Mouse (Mus musculus): Measurements from ENCODE around the gene Plod1.

DNA sequence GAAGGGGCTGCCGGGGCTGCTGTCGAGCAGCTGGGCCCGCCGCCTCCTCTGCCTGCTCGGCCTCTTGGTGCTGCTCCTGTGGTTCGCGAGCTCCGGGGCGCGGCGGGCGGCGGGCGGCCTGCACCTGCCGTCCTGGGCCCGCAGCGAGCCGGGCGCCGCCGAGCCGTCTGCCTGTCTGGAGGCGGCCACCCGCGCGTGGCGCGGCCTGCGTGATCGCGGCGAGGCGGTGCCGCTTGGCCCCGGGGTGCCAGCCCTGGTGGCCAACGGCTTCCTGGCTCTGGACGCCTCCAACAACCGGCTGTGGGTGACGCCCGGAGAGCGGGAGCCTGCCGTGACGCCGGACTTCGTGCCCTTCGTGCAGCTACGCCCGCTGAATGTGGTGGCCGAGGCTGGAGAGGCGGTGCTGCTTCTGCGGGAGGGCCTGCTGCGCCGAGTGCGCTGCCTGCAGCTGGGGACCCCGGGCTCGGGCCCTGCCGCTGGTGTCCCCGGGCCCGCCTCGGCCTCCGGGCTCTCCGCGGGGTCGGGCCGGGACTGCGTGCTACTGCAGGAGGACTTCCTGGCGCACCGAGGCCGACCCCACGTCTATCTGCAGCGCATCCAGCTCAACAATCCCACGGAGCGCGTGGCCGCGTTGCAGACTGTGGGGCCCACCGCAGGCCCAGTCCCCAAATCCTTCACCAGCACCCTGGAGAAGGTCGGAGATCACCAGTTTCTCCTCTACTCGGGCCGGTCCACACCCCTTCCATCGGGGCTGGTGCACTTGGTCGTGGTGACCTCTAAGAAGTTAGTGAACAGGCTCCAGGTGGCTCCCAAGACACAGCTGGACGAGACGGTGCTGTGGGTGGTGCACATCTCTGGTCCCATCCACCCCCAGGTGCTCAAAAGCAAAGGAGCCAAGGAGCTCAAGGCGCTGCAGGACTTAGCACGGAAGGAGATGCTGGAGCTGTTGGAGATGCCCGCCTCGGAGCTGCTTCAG, 4.8 kb upstream of the Plod1 start:
- no peak for TF ChIP-seq CTCF (IDR thresholded peaks at IDR 0.05; ENCODE audit: insufficient read depth, low read depth, low read length)
- no peak for TF ChIP-seq POLR2A (IDR thresholded peaks at IDR 0.05; ENCODE audit: insufficient read depth, low read depth, low read length)

Data from olfactory bulb, adult 2 months (tissue).